Mouse (Mus musculus) spleen, embryonic (tissue): ENCODE results near the gene Ppp1r13b.

Experiments
- CTCF ChIA-PET: fragments of 350-600 bp; sonication (Branson Sonifier 250); formaldehyde crosslinking; loops from one replicate; lab custom pipeline; 2022; lab: Charles Lee

Ppp1r13b gene

GRCm38 (mm10) chr12:111887005-111887404 lies 20.9 kb downstream of the Ppp1r13b start:
- CTCF ChIA-PET, result interaction anchor here (1.2 kb wide), 1 partner anchor 10 kb away, joined by 4 read pairs; no protein-coding TSS in a partner anchor

- CTCF ChIA-PET, result interaction anchor here (0.6 kb wide), 1 partner anchor 169 kb away, joined by 6 read pairs; no protein-coding TSS in a partner anchor
Measured at GRCm38 (mm10) chr12:111882852-111883251, 25.1 kb downstream of the Ppp1r13b start.

GRCm38 (mm10) chr12:111882022-111882421 lies 25.9 kb downstream of the Ppp1r13b start:
- CTCF ChIA-PET, result interaction anchor here (1.1 kb wide), 1 partner anchor 65 kb away, joined by 3 read pairs; no protein-coding TSS in a partner anchor

GRCm38 (mm10) chr12:111878213-111878612 lies 29.7 kb downstream of the Ppp1r13b start:
- CTCF ChIA-PET, result interaction anchor here (0.6 kb wide), 4 partner anchors 15 to 124 kb away, joined by 3 to 7 read pairs (median 6); no protein-coding TSS in a partner anchor

- CTCF ChIA-PET, result no interaction called here
Measured at GRCm38 (mm10) chr12:111875499-111875898, 32.4 kb downstream of the Ppp1r13b start.

GRCm38 (mm10) chr12:111874601-111875140 lies 33.2 kb downstream of the Ppp1r13b start:
- CTCF ChIA-PET, result no interaction called here

GRCm38 (mm10) chr12:111872079-111872478 lies 35.8 kb downstream of the Ppp1r13b start:
- CTCF ChIA-PET, result no interaction called here

- CTCF ChIA-PET, result interaction anchor here (0.6 kb wide), 1 partner anchor 210 kb away, joined by 8 read pairs; no protein-coding TSS in a partner anchor
Measured at GRCm38 (mm10) chr12:111870811-111871210, 37.1 kb downstream of the Ppp1r13b start.

- CTCF ChIA-PET, result no interaction called here
Measured at GRCm38 (mm10) chr12:111869806-111870205, 38.1 kb downstream of the Ppp1r13b start.

GRCm38 (mm10) chr12:111864206-111864824 lies 43.6 kb downstream of the Ppp1r13b start:
- CTCF ChIA-PET, result interaction anchor here (0.7 kb wide), 1 partner anchor 9 kb away, joined by 3 read pairs; no protein-coding TSS in a partner anchor

GRCm38 (mm10) chr12:111855448-111855847 lies 52.5 kb downstream of the Ppp1r13b start:
- CTCF ChIA-PET, result interaction anchor here (0.6 kb wide), 1 partner anchor 9 kb away, joined by 3 read pairs; no protein-coding TSS in a partner anchor

GRCm38 (mm10) chr12:111853546-111853945 lies 54.4 kb downstream of the Ppp1r13b start:
- CTCF ChIA-PET, result no interaction called here

- CTCF ChIA-PET, result no interaction called here
Measured at GRCm38 (mm10) chr12:111853011-111853436, 54.9 kb downstream of the Ppp1r13b start.

GRCm38 (mm10) chr12:111851745-111852144 lies 56.2 kb downstream of the Ppp1r13b start:
- CTCF ChIA-PET, result interaction anchor here (0.6 kb wide), 1 partner anchor 621 kb away, joined by 3 read pairs; no protein-coding TSS in a partner anchor

- CTCF ChIA-PET, result interaction anchor here (0.6 kb wide), 1 partner anchor 621 kb away, joined by 3 read pairs; no protein-coding TSS in a partner anchor
Measured at GRCm38 (mm10) chr12:111851235-111851634, 56.7 kb downstream of the Ppp1r13b start.

GRCm38 (mm10) chr12:111848300-111848798 lies 59.6 kb downstream of the Ppp1r13b start:
- CTCF ChIA-PET, result interaction anchor here (0.9 kb wide), 1 partner anchor 18 kb away, joined by 3 read pairs; no protein-coding TSS in a partner anchor

GRCm38 (mm10) chr12:111846815-111847214 lies 61.1 kb downstream of the Ppp1r13b start:
- CTCF ChIA-PET, result no interaction called here

GRCm38 (mm10) chr12:111845953-111846352 lies 62.0 kb downstream of the Ppp1r13b start:
- CTCF ChIA-PET, result no interaction called here

GRCm38 (mm10) chr12:111843470-111843869 lies 64.4 kb downstream of the Ppp1r13b start:
- CTCF ChIA-PET, result no interaction called here

GRCm38 (mm10) chr12:111842565-111843433 lies 65.1 kb downstream of the Ppp1r13b start:
- CTCF ChIA-PET, result no interaction called here

- CTCF ChIA-PET, result no interaction called here
Measured at GRCm38 (mm10) chr12:111833457-111833856, 74.5 kb downstream of the Ppp1r13b start.
